Mouse (Mus musculus): ENCODE data around the gene Fastkd5. TPM values are rescaled to one million over a fixed set of nuclear protein-coding genes. Genes with fewer than 3 reads are reported as not detected.

Fastkd5 gene
- 15.0 TPM for polyA plus RNA-seq (2014; fragmentation: Illumina TruSeq; extraction: RNeasy Lipid Tissue Mini Kit (QIAGEN cat#74804); ENCODE audit: low read depth, low replicate concordance)

DNA sequence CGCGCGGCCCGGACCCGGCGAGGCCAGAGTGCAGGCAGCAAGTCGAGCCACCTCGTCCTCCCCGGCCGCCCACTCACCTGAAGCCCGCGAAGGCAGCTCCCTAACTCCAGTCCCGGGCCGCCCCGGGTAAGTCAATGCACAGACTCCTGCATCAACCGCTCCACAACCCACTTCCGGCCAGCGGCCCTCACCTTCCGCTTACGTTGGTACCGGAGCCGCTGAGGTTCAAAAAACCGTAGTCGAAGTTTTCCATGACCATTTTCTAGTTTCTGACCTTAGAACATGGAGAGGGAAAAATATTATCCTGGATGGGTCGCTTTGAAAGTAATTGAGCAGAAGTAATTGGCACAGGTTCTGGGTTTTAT lies at the start of gene Fastkd5, which contains the start of gene Ubox5:
Gene Fastkd5 (minus strand): TSS at position 189 of the 365 bp plus-strand sequence.
Gene Ubox5 (minus strand): TSS at position 200 of the 365 bp plus-strand sequence.

DNA sequence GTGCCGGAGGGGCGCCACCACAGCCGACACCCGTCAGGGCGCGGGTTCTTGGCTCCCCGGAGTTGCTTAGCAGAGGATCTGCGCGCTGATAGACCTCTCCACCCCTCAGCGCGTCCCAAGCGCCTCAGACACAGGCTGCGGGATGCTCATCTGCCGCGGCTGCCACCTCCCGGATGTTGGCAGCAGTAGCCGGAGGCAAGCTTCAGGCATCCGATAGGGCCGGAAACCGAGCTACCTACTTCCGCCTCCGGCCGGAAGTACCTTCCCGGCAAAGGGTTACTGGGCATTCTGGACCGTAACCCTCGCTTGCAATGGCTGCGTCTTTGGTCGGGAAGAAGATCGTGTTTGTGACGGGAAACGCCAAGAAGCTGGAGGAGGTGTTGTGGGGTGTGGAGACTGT lies 37.7 kb upstream of the Fastkd5 start, which contains the start of gene Itpa:
Gene Itpa (plus strand): TSS at position 52 of the 400 bp plus-strand sequence.

DNA sequence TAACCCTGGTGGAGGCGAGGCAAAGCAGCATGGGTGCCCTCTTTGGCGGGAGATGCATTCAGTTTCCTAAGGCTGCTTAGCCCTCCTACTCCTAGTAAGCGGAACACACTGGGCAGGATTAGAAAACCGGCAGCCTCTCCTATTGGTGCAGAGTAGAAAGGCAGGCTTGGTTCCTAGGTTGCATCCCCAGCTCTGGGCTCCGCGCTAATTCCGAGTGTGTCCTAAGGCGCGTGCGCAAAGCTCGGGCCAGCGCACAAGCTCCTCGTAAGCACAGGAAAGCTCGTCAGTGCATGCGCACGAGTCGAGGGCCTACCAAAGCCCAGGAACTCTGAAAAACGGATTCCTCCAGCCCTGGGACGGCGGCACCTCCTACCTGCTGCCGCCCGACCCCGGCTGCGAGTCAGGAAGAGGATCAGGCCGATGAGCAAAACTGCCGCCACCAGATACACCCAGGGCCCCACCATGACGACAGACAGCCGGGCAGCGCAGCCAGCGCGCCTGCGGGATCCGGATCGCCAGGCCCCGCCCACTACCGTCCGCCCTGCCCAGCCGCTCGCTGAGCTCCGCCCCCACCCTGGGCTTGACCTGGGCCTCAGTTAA lies 34.4 kb upstream of the Fastkd5 start, which contains the start of gene Ddrgk1:
Gene Ddrgk1 (minus strand): TSS at position 558 of the 600 bp plus-strand sequence.

DNA sequence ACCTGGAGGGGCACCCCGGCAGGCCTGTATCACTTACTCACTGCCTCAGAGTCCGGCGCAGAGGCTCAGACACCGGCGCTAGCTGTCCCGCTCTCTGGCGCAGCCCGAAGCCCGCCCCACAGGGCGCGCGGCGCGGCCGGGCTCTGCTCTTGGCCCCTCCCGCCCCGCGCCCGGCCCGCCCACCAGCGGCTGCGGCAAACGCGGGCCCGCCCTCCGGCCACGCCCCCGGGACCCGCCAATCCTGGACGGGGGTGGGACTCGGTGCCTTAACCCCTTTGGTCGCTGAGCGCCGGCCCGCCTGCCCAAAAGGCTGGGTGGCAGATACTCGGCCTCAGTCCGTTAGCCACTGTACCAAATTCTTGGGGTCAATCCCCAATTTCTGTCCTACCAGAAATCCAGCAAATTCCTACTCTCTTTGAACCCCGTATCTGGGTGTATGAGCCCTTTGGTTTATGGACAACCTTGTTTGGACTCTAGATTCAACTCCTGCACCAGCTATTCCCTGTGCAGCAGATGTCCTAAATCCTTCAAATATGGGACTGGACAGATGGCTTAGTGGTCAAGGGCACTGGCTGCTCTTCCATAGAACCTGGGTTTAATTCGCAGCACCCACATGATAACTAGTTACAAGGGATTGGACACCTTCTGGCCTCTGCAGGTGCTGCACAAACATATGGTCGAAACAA lies 13.0 kb upstream of the Fastkd5 start, which contains the start of gene Lzts3:
Gene Lzts3 (minus strand): TSS at position 120 of the 686 bp plus-strand sequence.

DNA sequence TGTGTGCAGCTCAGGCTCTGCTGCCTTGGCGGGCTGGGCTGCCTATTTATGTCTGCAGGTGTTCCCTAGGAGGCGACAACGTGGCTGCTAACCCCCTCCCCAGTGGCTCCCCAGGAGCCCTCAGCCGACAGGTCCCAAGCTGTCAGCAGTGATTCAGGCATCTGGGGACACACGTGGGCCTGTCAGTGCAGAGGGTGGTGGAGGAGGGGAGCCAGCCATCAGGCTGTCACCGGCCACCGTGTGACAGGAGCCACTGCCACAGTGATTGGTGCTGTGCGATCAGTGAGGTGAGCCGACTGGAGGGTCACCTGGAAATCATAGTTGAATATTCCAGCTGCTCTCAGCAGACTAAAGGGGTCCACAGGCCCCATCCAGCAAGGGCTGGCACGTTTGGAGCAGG lies 47.3 kb downstream of the Fastkd5 start, which contains the start of gene Avp:
Gene Avp (minus strand): TSS at position 3 of the 400 bp plus-strand sequence.

DNA sequence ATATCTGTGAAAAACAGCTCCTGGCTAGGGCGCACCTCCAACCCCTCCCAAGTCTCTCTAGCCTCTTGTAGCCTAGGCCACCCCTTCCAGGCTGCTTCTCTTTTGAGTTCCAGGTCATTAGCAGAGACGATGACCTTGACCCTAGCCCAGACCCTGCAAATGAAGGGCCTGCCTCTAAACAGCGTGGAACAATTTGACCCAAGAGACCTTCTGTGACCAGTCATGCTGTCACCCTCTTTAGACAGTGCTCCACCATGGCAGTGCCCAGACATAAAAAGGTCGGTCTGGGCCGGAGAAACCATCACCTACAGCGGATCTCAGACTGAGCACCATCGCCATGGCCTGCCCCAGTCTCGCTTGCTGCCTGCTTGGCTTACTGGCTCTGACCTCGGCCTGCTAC lies 54.0 kb downstream of the Fastkd5 start, which contains the start of gene Oxt:
Gene Oxt (plus strand): TSS at position 301 of the 400 bp plus-strand sequence.

Other genes with a start within 250 kb of the Fastkd5 start
- 0.28 TPM for gene Cpxm1, start 232.5 kb downstream of the Fastkd5 start, polyA plus RNA-seq (2014; fragmentation: Illumina TruSeq; extraction: RNeasy Lipid Tissue Mini Kit (QIAGEN cat#74804); ENCODE audit: low read depth, low replicate concordance)
- not detected for gene Gm28372, start 224.8 kb downstream of the Fastkd5 start, polyA plus RNA-seq (2014; fragmentation: Illumina TruSeq; extraction: RNeasy Lipid Tissue Mini Kit (QIAGEN cat#74804); ENCODE audit: low read depth, low replicate concordance)
- gene 1700020A23Rik, start 224.8 kb downstream of the Fastkd5 start, polyA plus RNA-seq (2014; fragmentation: Illumina TruSeq; extraction: RNeasy Lipid Tissue Mini Kit (QIAGEN cat#74804); ENCODE audit: low read depth, low replicate concordance), result not detected
- not detected for gene Tmem239, start 223.5 kb downstream of the Fastkd5 start, polyA plus RNA-seq (2014; fragmentation: Illumina TruSeq; extraction: RNeasy Lipid Tissue Mini Kit (QIAGEN cat#74804); ENCODE audit: low read depth, low replicate concordance)
- gene Vps16, start 205.7 kb downstream of the Fastkd5 start, polyA plus RNA-seq (2014; fragmentation: Illumina TruSeq; extraction: RNeasy Lipid Tissue Mini Kit (QIAGEN cat#74804); ENCODE audit: low read depth, low replicate concordance), result 19.0 TPM
- 6.6 TPM for gene Pced1a, start 205.3 kb downstream of the Fastkd5 start, polyA plus RNA-seq (2014; fragmentation: Illumina TruSeq; extraction: RNeasy Lipid Tissue Mini Kit (QIAGEN cat#74804); ENCODE audit: low read depth, low replicate concordance)
- gene Ptpra, start 179.7 kb downstream of the Fastkd5 start, polyA plus RNA-seq (2014; fragmentation: Illumina TruSeq; extraction: RNeasy Lipid Tissue Mini Kit (QIAGEN cat#74804); ENCODE audit: low read depth, low replicate concordance), result 98.7 TPM
- 0.60 TPM for gene Mrps26, start 66.3 kb downstream of the Fastkd5 start, polyA plus RNA-seq (2014; fragmentation: Illumina TruSeq; extraction: RNeasy Lipid Tissue Mini Kit (QIAGEN cat#74804); ENCODE audit: low read depth, low replicate concordance)
- gene Oxt, start 53.9 kb downstream of the Fastkd5 start, polyA plus RNA-seq (2014; fragmentation: Illumina TruSeq; extraction: RNeasy Lipid Tissue Mini Kit (QIAGEN cat#74804); ENCODE audit: low read depth, low replicate concordance), result not detected
- gene Avp, start 47.5 kb downstream of the Fastkd5 start, polyA plus RNA-seq (2014; fragmentation: Illumina TruSeq; extraction: RNeasy Lipid Tissue Mini Kit (QIAGEN cat#74804); ENCODE audit: low read depth, low replicate concordance), result not detected
- 7.4 TPM for gene Ubox5, start within 50 bp of the Fastkd5 start, polyA plus RNA-seq (2014; fragmentation: Illumina TruSeq; extraction: RNeasy Lipid Tissue Mini Kit (QIAGEN cat#74804); ENCODE audit: low read depth, low replicate concordance)
- 9.0 TPM for gene Lzts3, start 12.8 kb upstream of the Fastkd5 start, polyA plus RNA-seq (2014; fragmentation: Illumina TruSeq; extraction: RNeasy Lipid Tissue Mini Kit (QIAGEN cat#74804); ENCODE audit: low read depth, low replicate concordance)
- gene Ddrgk1, start 34.6 kb upstream of the Fastkd5 start, polyA plus RNA-seq (2014; fragmentation: Illumina TruSeq; extraction: RNeasy Lipid Tissue Mini Kit (QIAGEN cat#74804); ENCODE audit: low read depth, low replicate concordance), result 9.3 TPM
- 38.8 TPM for gene Itpa, start 37.6 kb upstream of the Fastkd5 start, polyA plus RNA-seq (2014; fragmentation: Illumina TruSeq; extraction: RNeasy Lipid Tissue Mini Kit (QIAGEN cat#74804); ENCODE audit: low read depth, low replicate concordance)
- not detected for gene Slc4a11, start 67.5 kb upstream of the Fastkd5 start, polyA plus RNA-seq (2014; fragmentation: Illumina TruSeq; extraction: RNeasy Lipid Tissue Mini Kit (QIAGEN cat#74804); ENCODE audit: low read depth, low replicate concordance)